Mouse (Mus musculus): ENCODE results near the gene Zfp511. TPM values are rescaled to one million over a fixed set of nuclear protein-coding genes. Genes with fewer than 3 reads are reported as not detected.

Gene Zfp511
- polyA plus RNA-seq, 1 experiment from 2014 or later, result 39.0 TPM

GRCm38 (mm10) chr7:140067397-140067796 lies 31.2 kb downstream of the Zfp511 start:
- Histone ChIP-seq H3K4me3 (replicated peaks) (no peak overlapping the region), H3K27me3 (peaks cover 48% of the 10 kb centered on the region), H3K9ac (no peak overlapping the region), H3K9me3 (replicated peaks) (0 out of 2 replicates have a peak, but pooled peaks cover 4% of the 10 kb centered on the region), H3K27ac (replicated peaks) (no peak overlapping the region), H3K36me3 (no peaks in the 10 kb centered on the region), H3K4me1 (0 out of 2 replicates have a peak, but pooled peaks cover 5% of the 10 kb centered on the region), H3K4me2 (replicated peaks) (no peak overlapping the region)
- 51% methylated on average over 6 of the region's 6 CpGs for WGBS
- ATAC-seq (ENCODE audit: insufficient number of reproducible peaks, low FRiP score, low TSS enrichment, low read depth), result no peak

DNA sequence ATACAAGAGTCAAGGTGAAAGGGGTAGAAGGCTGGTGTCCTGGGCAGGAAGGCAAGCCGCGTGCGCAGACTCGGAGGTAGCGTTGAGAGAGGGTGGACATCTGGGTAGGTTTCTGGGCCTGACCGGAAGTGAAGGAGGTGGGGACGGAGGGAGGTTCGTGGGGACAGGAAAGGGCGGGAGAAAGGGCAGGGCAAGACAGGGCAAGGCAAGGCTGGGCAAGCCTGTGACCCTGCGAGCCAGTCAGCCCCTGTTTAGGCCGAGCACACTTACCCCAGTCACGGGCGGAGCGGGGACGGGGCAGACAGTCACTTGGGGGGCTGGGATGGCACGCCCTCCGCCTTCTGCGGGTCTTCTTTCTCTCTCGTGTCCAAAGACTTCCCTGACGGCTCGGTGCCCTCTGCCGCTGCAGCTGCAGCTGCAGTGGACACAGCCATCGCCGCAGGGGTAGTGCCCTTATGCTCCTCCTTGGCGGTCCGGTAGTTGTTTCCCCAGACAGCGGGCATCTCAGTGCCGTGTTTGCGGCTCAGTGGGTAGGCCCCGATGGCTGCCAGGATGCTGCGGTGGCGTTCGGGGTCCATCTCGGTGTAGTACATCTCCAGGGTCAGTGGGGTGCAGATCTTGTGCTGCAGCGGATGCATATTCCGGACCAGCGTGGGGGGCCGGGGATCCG lies 34.0 kb downstream of the Zfp511 start:
- Histone ChIP-seq H3K27me3 (peaks cover 38% of the 10 kb centered on the region), H3K9me3 (replicated peaks) (0 out of 2 replicates have a peak, but pooled peaks cover 4% of the 10 kb centered on the region), H3K36me3 (no peaks in the 10 kb centered on the region), H3K4me3 (replicated peaks) (peak overlapping the region; percentile 33), H3K9ac (no peak overlapping the region), H3K27ac (replicated peaks) (no peak overlapping the region), H3K4me2 (replicated peaks) (peak overlapping the region; percentile 45), H3K4me1 (0 out of 2 replicates have a peak, but pooled peaks cover 5% of the 10 kb centered on the region)
- 35% methylated on average over 39 of the region's 39 CpGs for WGBS
- no peak for ATAC-seq (ENCODE audit: insufficient number of reproducible peaks, low FRiP score, low TSS enrichment, low read depth)

DNA sequence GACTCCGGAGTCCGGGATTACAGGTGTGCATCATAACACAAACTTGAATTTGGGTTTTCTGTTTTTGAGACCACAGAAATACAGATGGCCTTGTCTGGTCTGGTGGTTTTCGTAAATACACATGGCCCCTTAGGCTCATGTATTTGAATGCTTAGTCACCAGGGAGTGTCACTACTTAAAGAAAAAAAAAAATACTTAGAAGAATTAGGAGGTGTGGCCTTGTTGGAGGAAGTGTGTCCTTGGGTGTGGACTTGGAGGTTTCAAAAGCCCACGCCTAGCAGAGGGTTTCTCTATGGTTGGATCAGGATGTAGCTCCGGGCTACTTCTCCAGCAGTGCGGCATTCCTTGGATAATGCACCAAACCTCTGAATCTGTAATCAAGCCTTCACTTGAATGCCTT lies 41.5 kb downstream of the Zfp511 start:
- Histone ChIP-seq H3K9ac (no peak overlapping the region), H3K27me3 (peaks cover 46% of the 10 kb centered on the region), H3K4me1 (peaks cover 20% of the 10 kb centered on the region), H3K9me3 (replicated peaks) (no peaks in the 10 kb centered on the region), H3K36me3 (no peaks in the 10 kb centered on the region), H3K4me2 (replicated peaks) (no peak overlapping the region), H3K4me3 (replicated peaks) (no peak overlapping the region), H3K27ac (replicated peaks) (no peak overlapping the region)
- no peak for ATAC-seq (ENCODE audit: insufficient number of reproducible peaks, low FRiP score, low TSS enrichment, low read depth)
- WGBS, result 56% methylated on average over 6 of the region's 6 CpGs

- Histone ChIP-seq H3K27me3 (peaks cover 45% of the 10 kb centered on the region), H3K4me3 (replicated peaks) (no peak overlapping the region), H3K9ac (no peak overlapping the region), H3K9me3 (replicated peaks) (no peaks in the 10 kb centered on the region), H3K4me1 (peaks cover 20% of the 10 kb centered on the region), H3K4me2 (replicated peaks) (no peak overlapping the region), H3K36me3 (no peaks in the 10 kb centered on the region), H3K27ac (replicated peaks) (no peak overlapping the region)
- ATAC-seq (ENCODE audit: insufficient number of reproducible peaks, low FRiP score, low TSS enrichment, low read depth), result no peak
- WGBS, result 2% methylated on average over 5 of the region's 5 CpGs
These were observed 42.5 kb downstream of the Zfp511 start for GRCm38 (mm10) chr7:140078711-140079110.

GRCm38 (mm10) chr7:140080503-140081156 lies 44.4 kb downstream of the Zfp511 start:
- peak overlapping the region; percentile 44 for H3K4me2 ChIP-seq (replicated peaks)
- WGBS, result 4% methylated on average over 24 of the region's 24 CpGs
- H3K9ac ChIP-seq, result no peak overlapping the region
- no peaks in the 10 kb centered on the region for H3K9me3 ChIP-seq (replicated peaks)
- ATAC-seq (ENCODE audit: insufficient number of reproducible peaks, low FRiP score, low TSS enrichment, low read depth), result peak; percentile 58
- H3K4me1 ChIP-seq, result peaks cover 20% of the 10 kb centered on the region
- peak overlapping the region; percentile 26 for H3K4me3 ChIP-seq (replicated peaks)
- peaks cover 43% of the 10 kb centered on the region for H3K27me3 ChIP-seq
- no peaks in the 10 kb centered on the region for H3K36me3 ChIP-seq
- no peak overlapping the region for H3K27ac ChIP-seq (replicated peaks)

DNA sequence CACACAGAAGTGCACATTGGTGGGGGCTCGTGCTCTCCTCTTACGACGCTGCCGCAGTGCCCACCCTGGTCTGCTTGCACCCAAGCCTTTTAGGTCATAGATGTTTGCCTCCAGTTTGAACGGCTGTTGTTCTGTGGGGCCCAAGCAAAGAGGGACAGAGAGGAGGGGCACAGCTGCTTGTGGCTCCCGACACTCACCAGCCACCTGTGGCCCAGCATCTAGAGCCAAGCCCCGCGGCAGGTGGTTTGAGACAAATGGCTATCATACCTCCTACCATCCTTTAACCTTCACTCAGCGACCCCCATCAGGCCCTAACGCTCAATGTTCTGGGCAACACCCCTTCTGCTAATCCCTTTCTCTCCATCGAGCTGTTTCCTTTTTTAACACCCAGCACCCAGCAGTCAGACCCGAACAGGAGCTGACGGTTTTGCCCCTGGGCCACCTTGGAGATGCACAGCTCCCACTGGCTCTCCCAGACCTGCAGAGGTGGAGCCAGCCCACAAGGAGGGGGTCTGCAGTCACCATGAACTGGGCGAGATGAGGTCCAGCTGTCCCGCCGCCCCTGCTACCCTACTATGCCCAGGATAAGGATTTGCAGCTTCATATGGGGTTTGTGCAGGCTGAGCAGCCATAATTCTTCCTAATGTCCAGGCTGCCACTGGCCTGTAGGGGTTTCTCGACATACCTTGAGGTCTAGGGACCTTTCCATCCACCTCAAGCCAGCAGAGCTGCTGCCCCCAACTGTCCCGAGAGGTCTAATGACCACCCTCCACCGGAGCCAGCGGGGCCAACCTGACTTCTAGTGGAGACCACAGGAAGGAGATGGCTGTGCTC lies 45.4 kb downstream of the Zfp511 start:
- ATAC-seq (ENCODE audit: insufficient number of reproducible peaks, low FRiP score, low TSS enrichment, low read depth), result 0 out of 2 replicates have a peak, but pooled peaks have one; percentile 6
- Histone ChIP-seq H3K4me2 (replicated peaks) (no peak overlapping the region), H3K27me3 (peaks cover 43% of the 10 kb centered on the region), H3K36me3 (no peaks in the 10 kb centered on the region), H3K27ac (replicated peaks) (no peak overlapping the region), H3K4me1 (peaks cover 20% of the 10 kb centered on the region), H3K9ac (no peak overlapping the region), H3K9me3 (replicated peaks) (no peaks in the 10 kb centered on the region), H3K4me3 (replicated peaks) (no peak overlapping the region)
- 18% methylated on average over 20 of the region's 20 CpGs for WGBS

DNA sequence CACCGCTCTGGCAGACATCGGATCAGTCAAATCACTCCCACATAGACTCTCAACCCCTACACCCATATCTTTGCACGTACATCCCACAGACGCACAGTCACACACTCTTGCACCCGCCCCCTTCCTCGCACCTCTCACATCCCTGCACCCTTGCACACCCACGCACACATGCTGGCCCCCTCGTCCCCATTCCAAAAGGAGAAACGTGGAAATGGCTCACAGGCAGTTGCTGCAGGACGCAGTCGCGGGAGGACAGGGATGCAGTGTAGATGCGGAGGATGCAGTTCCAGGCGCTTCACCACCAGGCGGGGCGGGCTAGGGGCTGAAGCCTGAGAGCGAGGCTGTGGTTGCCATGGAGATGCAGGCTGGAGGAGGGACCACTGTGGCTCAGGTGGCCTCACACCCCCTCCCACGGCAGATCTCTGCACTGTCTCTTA lies 46.1 kb downstream of the Zfp511 start, which contains the start of gene Caly:
Caly (minus strand) TSS at position 307 of the 437 bp plus-strand sequence.
- Histone ChIP-seq H3K4me3 (replicated peaks) (no peak within 1 kb of the TSS), H3K4me1 (peaks cover 20% of the 10 kb centered on the region), H3K27ac (replicated peaks) (no peak within 1 kb of the TSS), H3K27me3 (peaks cover 43% of the 10 kb centered on the region), H3K9me3 (replicated peaks) (no peaks in the 10 kb centered on the region), H3K9ac (no peak within 1 kb of the TSS), H3K36me3 (no peaks in the 10 kb centered on the region), H3K4me2 (replicated peaks) (no peak within 1 kb of the TSS)
- WGBS, result 6% methylated on average over 18 of the region's 18 CpGs
- ATAC-seq (ENCODE audit: insufficient number of reproducible peaks, low FRiP score, low TSS enrichment, low read depth), result peak; percentile 43; the same call in 1 of the 2 replicates

Small RNA genes lying within 50 kb of the gene (microRNA-seq; reads per million reads assigned to microRNA genes)
- gene Mir7062 (ENCODE audit: borderline number of aligned reads), result not detected

Other genes starting within 250 kb of the Zfp511 start
- gene Adgra1, start 202.2 kb upstream of the Zfp511 start, polyA plus RNA-seq (2015; fragmentation: Nextera tagmentation; extraction: Ambion mirVana), result 1.5 and 2.1 TPM in 2 replicates
- gene Kndc1, start 141.7 kb upstream of the Zfp511 start, polyA plus RNA-seq (2015; fragmentation: Nextera tagmentation; extraction: Ambion mirVana), result 1.1 and 1.7 TPM in 2 replicates
- 0.17 TPM in 1 of 2 replicates, not detected in the other for gene Utf1, start 92.6 kb upstream of the Zfp511 start, polyA plus RNA-seq (2015; fragmentation: Nextera tagmentation; extraction: Ambion mirVana)
- 3.6 and 5.0 TPM in 2 replicates for gene 6430531B16Rik, start 57.6 kb upstream of the Zfp511 start, polyA plus RNA-seq (2015; fragmentation: Nextera tagmentation; extraction: Ambion mirVana)
- gene Adam8, start 43.8 kb upstream of the Zfp511 start, polyA plus RNA-seq (2015; fragmentation: Nextera tagmentation; extraction: Ambion mirVana), result 2.8 and 4.0 TPM in 2 replicates
- gene Tubgcp2, start 278 bp downstream of the Zfp511 start, polyA plus RNA-seq (2015; fragmentation: Nextera tagmentation; extraction: Ambion mirVana), result 49.7 and 55.3 TPM in 2 replicates
- not detected in 2 replicates for gene Msx3, start 12.7 kb downstream of the Zfp511 start, polyA plus RNA-seq (2015; fragmentation: Nextera tagmentation; extraction: Ambion mirVana)
- gene Caly, start 46.2 kb downstream of the Zfp511 start, polyA plus RNA-seq (2015; fragmentation: Nextera tagmentation; extraction: Ambion mirVana), result 3.4 and 3.7 TPM in 2 replicates
- gene Prap1, start 57.0 kb downstream of the Zfp511 start, polyA plus RNA-seq (2015; fragmentation: Nextera tagmentation; extraction: Ambion mirVana), result 0.28 TPM in 1 of 2 replicates, not detected in the other
- 26.9 and 29.0 TPM in 2 replicates for gene Fuom, start 66.0 kb downstream of the Zfp511 start, polyA plus RNA-seq (2015; fragmentation: Nextera tagmentation; extraction: Ambion mirVana)
- 20.0 and 20.5 TPM in 2 replicates for gene Paox, start 79.4 kb downstream of the Zfp511 start, polyA plus RNA-seq (2015; fragmentation: Nextera tagmentation; extraction: Ambion mirVana)
- 127 and 132 TPM in 2 replicates for gene Echs1, start 80.1 kb downstream of the Zfp511 start, polyA plus RNA-seq (2015; fragmentation: Nextera tagmentation; extraction: Ambion mirVana)
- 22.2 and 23.2 TPM in 2 replicates for gene Mtg1, start 101.2 kb downstream of the Zfp511 start, polyA plus RNA-seq (2015; fragmentation: Nextera tagmentation; extraction: Ambion mirVana)
- 0.87 and 1.3 TPM in 2 replicates for gene Sprn, start 118.5 kb downstream of the Zfp511 start, polyA plus RNA-seq (2015; fragmentation: Nextera tagmentation; extraction: Ambion mirVana)
- 0.03 and 0.16 TPM in 2 replicates for gene Olfr522, start 128.4 kb downstream of the Zfp511 start, polyA plus RNA-seq (2015; fragmentation: Nextera tagmentation; extraction: Ambion mirVana)
- gene Olfr523, start 136.8 kb downstream of the Zfp511 start, polyA plus RNA-seq (2015; fragmentation: Nextera tagmentation; extraction: Ambion mirVana), result 0.39 and 0.57 TPM in 2 replicates
- gene Olfr524, start 169.6 kb downstream of the Zfp511 start, polyA plus RNA-seq (2015; fragmentation: Nextera tagmentation; extraction: Ambion mirVana), result not detected in 2 replicates
- gene Cd163l1, start 181.9 kb downstream of the Zfp511 start, polyA plus RNA-seq (2015; fragmentation: Nextera tagmentation; extraction: Ambion mirVana), result 0.13 and 0.24 TPM in 2 replicates
- gene 5830411N06Rik, start 210.9 kb downstream of the Zfp511 start, polyA plus RNA-seq (2015; fragmentation: Nextera tagmentation; extraction: Ambion mirVana), result not detected in 2 replicates